ENCODE assay signal across 13 mouse cellular contexts in genomic region chr16:91390100-91390499, GRCm38 (mm10). TPM values are rescaled to one million over a fixed set of nuclear protein-coding genes. Genes with fewer than 3 reads are reported as not detected.
A peak's percentile ranks its signal among the peaks of the same experiment; 100 is the strongest.
DNase-seq lines count a peak whose midpoint lies in the region; ATAC-seq and TF ChIP-seq lines count a peak whose summit lies in the region.
"Had no signal": no experiment of that assay in that cellular context is flagged by ENCODE, and none has a peak within 500 bp of the region (broad histone marks: within the 10 kb centered on the region; RNA-seq: fewer than 3 reads in every experiment).

No protein-coding gene starts in this region.

- peak; percentile 23 for DNase-seq in embryo, embryonic 10.5 days (ENCODE audit: low spot score)
- DNase-seq in embryo, embryonic 11 days, result no peak
- DNase-seq in midbrain, postnatal 0 days (ENCODE audit: low spot score), result peak; percentile 45
- DNase-seq in brain, adult 2 months (ENCODE audit: low read depth, low spot score), result peak; percentile 71
- no peak for DNase-seq in right cerebral cortex, postnatal 4 days
- DNase-seq in kidney, postnatal 25 days, result no peak
- DNase-seq: cerebellum, postnatal 25 days; gastrocnemius, postnatal 14 days; kidney, adult 9 months had no signal

- H3K36me3 ChIP-seq in midbrain, postnatal 0 days (ENCODE audit: insufficient read depth, low read length), result 0 out of 2 replicates have a peak, but pooled peaks cover 22% of the 10 kb centered on the region
- H3K36me3 ChIP-seq in midbrain, embryonic 13.5 days, result peaks cover 57% of the 10 kb centered on the region

- no peaks in the 10 kb centered on the region for H3K4me1 ChIP-seq in midbrain, postnatal 0 days (ENCODE audit: insufficient read depth, low read length)
- H3K4me1 ChIP-seq in midbrain, embryonic 13.5 days (replicated peaks), result no peaks in the 10 kb centered on the region
- H3K4me1 ChIP-seq in olfactory bulb, adult 2 months (ENCODE audit: control insufficient read depth, insufficient read depth, low read length), result no peaks in the 10 kb centered on the region
- H3K4me1 ChIP-seq: limb, embryonic 15.5 days had no signal

- TF ChIP-seq CTCF in midbrain, postnatal 0 days (IDR thresholded peaks at IDR 0.05), result peak; percentile 62
- TF ChIP-seq CTCF in olfactory bulb, adult 2 months (IDR thresholded peaks at IDR 0.05; ENCODE audit: insufficient read depth, low read depth, low read length), result peak; percentile 34; the same call in 1 of the 2 replicates

- no peak overlapping the region for H3K4me2 ChIP-seq in midbrain, postnatal 0 days (ENCODE audit: low read depth, low read length, poor library complexity, severe bottlenecking)
- no peak overlapping the region for H3K4me2 ChIP-seq in midbrain, embryonic 13.5 days (replicated peaks)
- H3K4me2 ChIP-seq: limb, embryonic 15.5 days had no signal

- H3K27me3 ChIP-seq in midbrain, postnatal 0 days (ENCODE audit: insufficient read depth, low read length), result no peaks in the 10 kb centered on the region
- H3K27me3 ChIP-seq in midbrain, embryonic 13.5 days, result no peaks in the 10 kb centered on the region
- H3K27me3 ChIP-seq: limb, embryonic 15.5 days had no signal

- TF ChIP-seq POLR2A in olfactory bulb, adult 2 months (IDR thresholded peaks at IDR 0.05; ENCODE audit: insufficient read depth, low read depth, low read length), result no peak

- H3K9me3 ChIP-seq in midbrain, postnatal 0 days (ENCODE audit: low read length), result no peaks in the 10 kb centered on the region
- no peaks in the 10 kb centered on the region for H3K9me3 ChIP-seq in midbrain, embryonic 13.5 days
- H3K9me3 ChIP-seq: G1E; limb, embryonic 15.5 days had no signal

- no peak overlapping the region for H3K9ac ChIP-seq in midbrain, postnatal 0 days (replicated peaks; ENCODE audit: low read length, poor library complexity, severe bottlenecking)
- no peak overlapping the region for H3K9ac ChIP-seq in midbrain, embryonic 13.5 days (replicated peaks)
- H3K9ac ChIP-seq: limb, embryonic 15.5 days had no signal

- no peak overlapping the region for H3K4me3 ChIP-seq in midbrain, postnatal 0 days (ENCODE audit: low read depth, low read length)
- H3K4me3 ChIP-seq in midbrain, embryonic 13.5 days (replicated peaks), result no peak overlapping the region
- no peak overlapping the region for H3K4me3 ChIP-seq in olfactory bulb, adult 2 months (ENCODE audit: insufficient read depth, low read depth, low read length)
- H3K4me3 ChIP-seq: limb, embryonic 15.5 days had no signal

- WGBS in midbrain, postnatal 0 days, result 87% methylated on average over 4 of the region's 4 CpGs
- WGBS in midbrain, embryonic 13.5 days, result 86% methylated on average over 4 of the region's 4 CpGs
- WGBS in olfactory bulb, adult 2 months, result 90% methylated on average over 4 of the region's 4 CpGs

- no peak for ATAC-seq in midbrain, postnatal 0 days (ENCODE audit: low FRiP score)
- ATAC-seq in midbrain, embryonic 13.5 days, result no peak

- H3K27ac ChIP-seq in midbrain, postnatal 0 days (ENCODE audit: low read depth, low read length), result no peak overlapping the region
- no peak overlapping the region for H3K27ac ChIP-seq in midbrain, embryonic 13.5 days
- no peak overlapping the region for H3K27ac ChIP-seq in olfactory bulb, adult 2 months (ENCODE audit: insufficient read depth, low read depth, low read length)
- H3K27ac ChIP-seq: limb, embryonic 15.5 days had no signal

RNA-seq across cellular contexts. Expression of gene Gm21970, which starts 1.4 kb away (rescaled TPM):
- total RNA-seq in midbrain, postnatal 0 days (2014; rRNA removed), result not detected in 2 replicates
- not detected in 2 replicates for polyA plus RNA-seq in midbrain, postnatal 0 days (2015; fragmentation: Nextera tagmentation; extraction: Ambion mirVana)
- polyA plus RNA-seq in midbrain, embryonic 13.5 days (2015; fragmentation: Nextera tagmentation; extraction: Ambion mirVana), result not detected in 2 replicates
- not detected in 2 replicates for polyA plus RNA-seq in olfactory bulb, adult 2 months (2012; ENCODE audit: insufficient read depth, insufficient read length, low replicate concordance, missing spikeins)
- total RNA-seq: gastrocnemius, postnatal 14 days had no signal
- polyA plus RNA-seq: G1E; limb, embryonic 15.5 days had no signal

RNA-seq across cellular contexts. Expression of gene Il10rb, which starts 15.9 kb away (rescaled TPM):
- total RNA-seq in midbrain, postnatal 0 days (2014; rRNA removed), result 5.5 and 7.5 TPM in 2 replicates
- polyA plus RNA-seq in midbrain, postnatal 0 days (2015; fragmentation: Nextera tagmentation; extraction: Ambion mirVana), result 10.5 and 12.8 TPM in 2 replicates
- polyA plus RNA-seq in midbrain, embryonic 13.5 days (2015; fragmentation: Nextera tagmentation; extraction: Ambion mirVana), result 7.1 and 7.6 TPM in 2 replicates
- polyA plus RNA-seq in olfactory bulb, adult 2 months (2012; ENCODE audit: insufficient read depth, insufficient read length, low replicate concordance, missing spikeins), result not detected in 2 replicates

RNA-seq across cellular contexts. Expression of gene Ifnar2, which starts 17.5 kb away (rescaled TPM):
- 32.2 and 33.5 TPM in 2 replicates for total RNA-seq in midbrain, postnatal 0 days (2014; rRNA removed)
- 40.1 and 47.5 TPM in 2 replicates for polyA plus RNA-seq in midbrain, postnatal 0 days (2015; fragmentation: Nextera tagmentation; extraction: Ambion mirVana)
- 28.3 and 31.6 TPM in 2 replicates for polyA plus RNA-seq in midbrain, embryonic 13.5 days (2015; fragmentation: Nextera tagmentation; extraction: Ambion mirVana)
- polyA plus RNA-seq in olfactory bulb, adult 2 months (2012; ENCODE audit: insufficient read depth, insufficient read length, low replicate concordance, missing spikeins), result not detected in 2 replicates

Comparison
In these comparisons a context has a peak if more than half of its experiments do, and no peak if none do; other contexts are left out.
1. DNase-seq: peak in embryo, embryonic 10.5 days (single experiment), midbrain, postnatal 0 days (single experiment) and brain, adult 2 months (single experiment); none in embryo, embryonic 11 days (single experiment), right cerebral cortex, postnatal 4 days (single experiment) and kidney, postnatal 25 days (0 of 2).